Mouse (Mus musculus) liver, postnatal 0 days (tissue): ENCODE measurements around the gene Adam6b.

Source experiments
- CTCF ChIP-seq: sonication (generic); IDR thresholded peaks from 2 replicates; pipeline ENCODE4 v1.5.1; 2016; ENCODE audit warnings: antibody characterized with exemption, low read depth
- EP300 ChIP-seq: IDR thresholded peaks from 2 replicates; pipeline ENCODE4 v1.6.1; 2016; ENCODE audit warnings: antibody characterized with exemption, low read depth, mild to moderate bottlenecking

DNA sequence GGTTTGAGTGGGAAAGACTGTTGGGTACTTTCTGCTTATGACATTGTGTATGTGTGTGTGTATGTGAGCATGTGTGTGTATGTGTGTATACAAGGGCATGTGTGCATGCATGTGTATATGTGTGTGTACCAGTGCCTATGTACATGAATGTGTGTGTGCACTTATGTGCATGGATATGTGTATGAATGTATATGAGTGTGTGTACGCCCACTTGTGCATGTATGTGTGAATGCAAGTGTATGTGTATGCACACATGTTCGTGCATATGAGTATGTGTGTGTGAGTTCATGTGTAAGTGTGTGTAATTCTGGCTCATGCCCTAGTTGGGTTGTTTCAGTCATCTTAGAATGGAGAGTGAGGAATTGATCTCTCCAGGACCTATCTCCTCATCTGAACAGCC lies 36.6 kb downstream of the Adam6b start:
- TF ChIP-seq CTCF (no peak), EP300 (no peak)
